Mouse (Mus musculus) T-cell, adult 2 months (primary cell): ENCODE measurements around the gene Tm7sf3.

Experiments
- DNase-seq: peaks from one replicate; pipeline ENCODE4 v3.0.0; 2022; ENCODE audit warnings: low spot score

Tm7sf3 gene

DNA sequence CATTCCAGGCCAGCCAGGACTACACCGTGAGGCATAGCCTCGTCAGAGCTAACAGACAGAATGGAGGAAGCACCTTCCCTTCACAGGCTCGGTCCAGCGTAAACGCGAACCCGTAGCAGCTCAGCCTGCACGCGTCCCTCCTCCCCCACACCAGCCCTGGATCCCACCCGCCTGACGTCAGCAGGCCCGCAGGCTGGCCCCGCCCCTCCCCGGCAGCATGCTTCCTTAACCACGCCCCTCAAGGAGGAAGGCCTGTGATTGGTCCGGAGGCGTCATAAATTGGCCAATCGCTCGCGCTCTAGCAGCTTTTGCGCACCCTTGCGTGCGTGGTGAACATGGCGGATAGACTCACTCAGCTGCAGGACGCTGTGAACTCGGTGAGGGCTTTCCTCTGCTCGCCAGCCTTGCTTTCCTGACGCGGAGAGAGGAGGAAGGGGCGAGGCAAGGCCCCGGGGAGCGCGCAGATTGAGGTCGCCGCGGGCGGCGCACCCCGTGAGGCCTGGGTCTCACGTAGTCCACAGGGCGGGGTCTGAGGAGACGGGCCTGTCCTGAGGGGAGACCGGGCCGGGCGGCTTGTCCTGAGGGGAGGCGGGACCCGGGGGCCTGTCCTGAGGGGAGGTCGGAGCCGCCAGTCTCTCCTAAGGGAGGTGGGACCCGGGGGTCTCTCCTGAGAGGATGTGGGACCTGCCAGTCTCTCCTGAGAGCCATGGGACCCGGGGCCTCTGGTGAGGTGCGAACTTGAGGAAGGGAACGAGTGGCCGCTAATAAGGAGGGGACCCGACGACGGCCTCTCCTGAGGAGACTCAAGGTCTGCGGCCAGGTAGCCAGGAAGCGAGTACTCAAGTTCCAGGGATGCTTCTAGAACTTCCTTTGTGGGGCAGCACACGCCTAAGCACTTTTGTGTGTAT is at the start of gene Tm7sf3, which contains the start of gene Med21:
Tm7sf3 (minus strand) TSS at position 549 of the 908 bp plus-strand sequence.
Med21 (plus strand) TSS at position 272 of the 908 bp plus-strand sequence.
- DNase-seq, result peak; percentile 99

DNA sequence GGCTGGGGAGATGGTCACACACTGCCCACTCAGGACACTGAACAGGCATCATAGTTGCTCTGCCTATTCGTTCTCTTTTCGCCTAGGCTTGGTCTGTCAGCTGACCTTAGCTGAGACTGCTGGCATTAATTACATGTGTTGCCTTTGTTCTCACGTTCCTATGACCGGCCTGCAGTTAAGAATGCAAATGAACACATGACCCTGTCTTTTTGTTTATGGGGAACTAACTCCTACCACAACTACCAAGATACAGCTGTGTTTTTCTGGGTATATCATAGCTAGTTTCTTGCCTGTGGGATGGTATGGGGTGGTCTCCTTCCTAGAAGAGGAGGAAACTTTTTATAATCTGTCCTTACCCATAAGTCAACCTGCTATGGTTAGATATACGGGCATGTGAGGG is 46.2 kb upstream of the Tm7sf3 start:
- no peak for DNase-seq

DNA sequence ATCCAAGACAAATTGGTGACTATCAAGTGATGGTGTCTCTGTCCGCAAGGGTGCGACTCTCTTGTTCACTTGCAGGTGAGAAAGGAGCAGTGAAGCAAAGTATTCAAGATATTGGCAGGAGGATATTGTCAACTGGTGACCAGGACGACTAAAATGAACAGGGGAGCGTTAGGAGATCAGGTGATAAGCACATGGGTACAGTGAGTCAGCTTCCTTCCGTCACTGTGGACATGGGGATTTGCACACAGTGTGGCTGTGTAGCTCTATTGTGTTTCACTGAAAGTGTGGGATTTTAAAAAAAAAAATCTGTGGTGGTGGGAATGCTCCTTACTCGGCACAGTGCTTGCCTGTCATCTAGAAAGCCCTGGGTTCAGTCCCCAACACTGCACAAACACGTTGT is 45.4 kb upstream of the Tm7sf3 start:
- DNase-seq, result no peak

DNA sequence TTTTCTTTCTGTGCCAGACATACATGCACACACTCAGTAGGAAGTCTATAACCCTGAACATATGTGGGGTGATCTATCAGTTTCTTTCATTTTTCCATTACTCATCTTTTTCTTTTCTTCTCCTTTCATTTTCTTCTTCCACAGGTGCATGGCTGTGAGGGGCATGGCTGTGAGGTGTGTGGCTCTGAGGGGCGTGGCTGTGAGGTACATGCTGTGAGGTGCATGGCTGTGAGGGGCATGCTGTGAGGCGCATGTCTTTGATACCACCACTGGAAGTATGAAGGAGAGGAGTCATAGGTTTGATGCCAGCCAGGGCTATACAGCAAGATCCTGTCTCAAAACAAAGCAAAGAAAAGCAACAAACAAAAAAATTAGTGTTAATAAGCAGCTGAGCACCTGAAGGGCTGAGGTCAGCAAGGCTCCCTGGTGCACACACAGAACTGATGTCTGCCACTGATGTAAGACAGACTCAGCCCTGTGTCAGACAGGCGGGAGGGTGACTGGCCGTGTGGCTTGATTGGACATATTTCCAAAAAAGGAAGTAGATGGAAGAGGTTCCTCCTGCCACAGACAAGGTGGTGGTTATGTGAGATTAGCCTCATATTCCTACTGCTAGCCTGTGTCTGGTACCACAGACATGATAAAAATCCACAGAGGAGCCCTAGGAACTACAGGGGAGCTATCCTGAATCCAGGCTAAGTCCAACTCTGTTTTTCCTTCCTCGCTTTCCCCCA is 44.0 kb upstream of the Tm7sf3 start:
- peak; percentile 3 for DNase-seq

DNA sequence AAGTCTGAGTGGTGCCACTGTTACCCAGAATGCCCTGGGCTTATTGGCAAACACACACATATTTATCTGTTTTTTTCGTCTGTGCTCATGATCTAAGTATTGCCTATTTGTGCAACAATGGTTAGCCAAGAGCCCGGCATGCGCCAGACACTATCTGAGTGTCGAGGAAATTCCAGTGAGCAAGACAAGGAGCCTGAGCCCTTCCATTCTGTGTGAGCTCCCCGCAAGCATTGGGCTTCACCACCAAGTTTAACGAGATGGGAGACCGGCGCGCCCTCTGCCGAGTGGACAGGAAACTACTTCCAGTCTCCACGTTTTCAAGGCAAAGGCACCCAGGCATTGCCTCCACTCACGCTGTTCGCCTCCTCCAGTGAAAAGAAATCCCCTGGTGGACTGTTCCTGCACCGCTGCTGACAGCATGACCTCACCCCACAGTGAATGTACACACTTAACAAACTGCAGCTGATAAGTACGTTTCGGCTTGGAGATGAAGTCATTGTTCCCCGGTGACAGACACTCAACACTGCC is 43.2 kb upstream of the Tm7sf3 start:
- peak; percentile 72 for DNase-seq

DNA sequence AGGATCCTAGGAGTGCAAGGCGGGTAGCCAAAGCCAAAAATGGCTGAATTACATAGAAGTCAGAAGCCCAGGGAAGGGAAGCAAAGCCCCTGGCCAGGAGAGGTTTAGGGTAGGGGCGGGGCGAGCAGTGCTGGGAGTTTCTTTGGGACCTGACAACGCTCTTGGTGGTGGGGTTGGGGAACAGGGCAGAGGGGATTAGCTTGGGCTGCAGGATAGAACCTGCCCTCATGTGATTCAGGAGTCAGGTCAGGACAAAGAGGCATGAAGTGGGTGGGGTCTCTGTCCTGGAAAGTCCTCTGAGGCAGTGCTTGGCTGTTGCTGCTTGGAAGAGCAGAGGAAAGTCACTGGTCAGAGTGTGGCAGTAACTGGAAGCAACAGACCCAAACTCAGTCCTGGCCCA is 41.3 kb upstream of the Tm7sf3 start:
- no peak for DNase-seq

DNA sequence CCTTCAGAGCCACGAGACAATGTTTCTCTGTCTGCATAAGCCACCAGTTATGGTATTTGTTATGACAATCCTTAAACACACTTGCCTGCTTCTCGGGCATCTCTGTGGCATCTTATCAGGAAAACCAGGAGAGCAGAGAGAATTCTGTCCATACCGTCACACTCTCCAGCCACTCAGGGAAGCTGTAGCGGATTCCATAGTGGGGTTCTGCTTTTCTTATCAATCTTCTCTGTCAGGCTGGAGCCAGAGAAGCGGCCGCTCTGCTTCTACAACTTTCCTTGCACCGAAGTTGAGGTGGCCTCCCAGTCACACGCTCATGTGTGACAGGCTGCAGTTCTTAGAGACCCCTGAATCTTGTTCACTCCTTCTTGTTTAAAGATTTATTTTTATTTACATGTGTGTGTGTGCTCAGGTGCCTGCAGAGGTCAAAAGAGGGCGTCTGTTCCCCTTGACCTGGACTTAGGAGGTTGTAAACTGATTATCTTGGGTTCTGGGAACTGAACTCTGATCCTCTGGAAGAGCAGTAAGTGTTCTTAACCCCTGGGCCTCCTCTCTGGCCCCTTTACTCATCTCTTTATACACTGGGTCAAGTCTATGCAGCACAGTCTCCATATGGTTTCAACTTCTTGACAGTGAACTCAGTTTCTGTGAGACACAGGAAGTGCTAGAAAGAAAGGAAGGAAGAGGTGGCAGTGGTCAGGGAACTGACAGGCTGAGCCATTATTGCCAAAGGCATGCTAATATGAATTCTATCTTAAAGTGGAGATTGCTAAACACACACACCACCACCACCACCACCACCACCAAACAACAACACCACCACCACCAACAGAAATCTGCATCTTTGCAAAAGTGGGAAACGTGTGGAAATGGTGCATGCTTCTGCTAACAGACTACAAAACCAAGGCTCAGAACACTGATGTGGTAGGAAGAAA is 35.8 kb upstream of the Tm7sf3 start:
- DNase-seq, result no peak

DNA sequence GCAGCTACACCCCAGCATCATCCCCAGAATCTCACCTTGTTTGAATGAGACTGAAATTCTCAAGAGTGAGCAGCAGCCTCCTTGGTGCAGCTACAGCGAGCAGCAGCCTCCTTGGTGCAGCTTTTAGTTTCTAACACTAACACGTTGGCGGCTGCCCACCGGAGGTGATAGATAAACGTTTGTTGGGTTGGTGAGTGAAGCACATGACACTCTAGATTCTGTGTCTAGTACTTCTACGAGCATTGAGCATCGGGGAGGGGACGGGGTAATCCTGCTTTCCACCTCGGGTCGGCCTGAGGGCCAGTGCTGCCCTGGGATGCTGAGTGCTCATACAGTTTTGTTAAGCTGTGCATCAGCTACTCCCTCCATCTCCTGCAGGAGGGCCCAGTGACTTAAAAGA is 34.3 kb upstream of the Tm7sf3 start:
- DNase-seq, result no peak

DNA sequence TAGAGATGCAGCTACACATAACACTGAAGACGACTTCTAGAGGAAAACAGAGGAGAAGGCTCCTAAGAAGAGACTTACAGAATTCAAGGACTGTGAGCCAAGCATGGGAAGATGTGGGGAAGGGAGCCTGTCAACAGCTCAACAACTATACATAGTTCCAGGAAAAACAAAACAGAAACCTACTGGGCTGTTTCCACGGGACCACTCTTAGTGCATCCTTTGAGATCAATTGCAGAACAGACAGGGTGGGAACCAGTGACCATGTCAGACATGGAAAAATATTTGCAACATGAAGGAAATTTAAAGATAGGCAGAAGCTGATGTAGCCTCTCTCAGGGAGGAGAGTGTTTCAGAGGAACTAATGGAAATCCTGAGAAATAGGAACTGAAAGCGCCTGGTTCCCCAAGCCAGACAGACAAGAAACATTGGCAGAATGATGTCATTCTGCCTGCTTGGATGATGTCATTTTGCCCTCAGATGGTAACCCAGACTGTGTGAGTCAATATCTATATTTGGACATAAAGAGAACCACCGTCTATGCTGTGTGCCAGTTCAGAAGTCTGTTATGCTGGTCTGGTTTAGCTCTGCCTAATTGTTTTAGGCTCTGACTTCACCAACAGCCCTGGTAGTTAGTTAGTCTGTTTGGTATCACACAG is 32.4 kb upstream of the Tm7sf3 start:
- DNase-seq, result no peak

DNA sequence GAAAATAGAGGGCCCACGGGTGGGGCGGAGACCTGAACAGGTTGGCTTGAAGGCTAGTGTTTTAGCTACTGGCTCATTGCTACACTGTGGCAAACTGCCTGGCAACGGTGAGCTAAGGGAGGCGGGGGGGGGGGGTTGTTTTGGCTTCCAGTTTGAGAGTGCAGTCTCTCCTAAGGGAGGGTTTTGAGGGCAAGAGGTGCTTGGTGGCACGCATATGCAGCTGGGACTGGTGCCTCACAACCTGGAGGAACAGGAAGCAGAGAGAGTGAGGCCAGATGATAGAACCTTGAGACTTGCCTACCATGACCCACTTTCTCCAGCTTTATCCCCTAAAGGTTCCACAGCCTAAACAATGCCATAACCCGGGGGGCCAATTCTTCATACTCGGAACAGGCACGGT is 31.8 kb upstream of the Tm7sf3 start:
- DNase-seq, result no peak

DNA sequence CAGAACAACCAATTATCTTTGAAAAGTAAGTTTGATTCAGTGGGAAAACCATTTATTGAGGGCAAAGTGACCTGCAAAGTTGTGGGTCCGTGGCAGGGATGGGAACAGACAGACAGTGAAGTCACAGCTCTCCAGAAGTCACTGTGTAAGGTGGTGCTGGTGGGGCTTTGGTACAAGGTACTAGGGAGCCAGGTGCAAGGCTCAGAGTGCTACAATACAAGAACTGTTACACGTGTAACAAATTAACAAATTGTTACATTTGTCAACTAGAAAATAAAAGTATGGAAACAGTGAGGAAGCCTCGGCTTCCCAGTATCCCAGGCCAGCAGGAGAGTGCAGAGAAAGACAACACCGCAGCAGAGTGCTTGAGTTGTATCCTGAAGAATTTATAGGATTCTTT is 31.1 kb upstream of the Tm7sf3 start:
- no peak for DNase-seq

DNA sequence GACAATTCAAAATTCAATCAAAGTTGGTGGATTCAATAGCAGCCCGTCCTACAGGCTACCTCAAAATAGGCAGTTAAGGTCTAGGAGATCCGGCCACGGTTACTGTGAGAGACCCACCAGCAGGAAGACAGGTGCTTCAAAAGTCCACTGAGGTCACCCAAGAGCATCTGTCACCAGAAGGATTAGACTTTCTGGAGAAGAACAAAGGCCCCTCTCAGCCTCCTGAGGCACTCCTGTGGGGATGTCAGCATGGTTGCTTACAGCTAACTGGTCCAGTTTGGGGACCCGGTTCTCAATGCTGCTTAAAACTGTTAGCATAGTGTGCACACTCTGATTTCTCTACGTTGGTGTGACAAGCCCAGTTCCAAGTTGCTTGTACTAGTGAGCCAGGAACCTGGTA is 29.5 kb upstream of the Tm7sf3 start:
- DNase-seq, result no peak

DNA sequence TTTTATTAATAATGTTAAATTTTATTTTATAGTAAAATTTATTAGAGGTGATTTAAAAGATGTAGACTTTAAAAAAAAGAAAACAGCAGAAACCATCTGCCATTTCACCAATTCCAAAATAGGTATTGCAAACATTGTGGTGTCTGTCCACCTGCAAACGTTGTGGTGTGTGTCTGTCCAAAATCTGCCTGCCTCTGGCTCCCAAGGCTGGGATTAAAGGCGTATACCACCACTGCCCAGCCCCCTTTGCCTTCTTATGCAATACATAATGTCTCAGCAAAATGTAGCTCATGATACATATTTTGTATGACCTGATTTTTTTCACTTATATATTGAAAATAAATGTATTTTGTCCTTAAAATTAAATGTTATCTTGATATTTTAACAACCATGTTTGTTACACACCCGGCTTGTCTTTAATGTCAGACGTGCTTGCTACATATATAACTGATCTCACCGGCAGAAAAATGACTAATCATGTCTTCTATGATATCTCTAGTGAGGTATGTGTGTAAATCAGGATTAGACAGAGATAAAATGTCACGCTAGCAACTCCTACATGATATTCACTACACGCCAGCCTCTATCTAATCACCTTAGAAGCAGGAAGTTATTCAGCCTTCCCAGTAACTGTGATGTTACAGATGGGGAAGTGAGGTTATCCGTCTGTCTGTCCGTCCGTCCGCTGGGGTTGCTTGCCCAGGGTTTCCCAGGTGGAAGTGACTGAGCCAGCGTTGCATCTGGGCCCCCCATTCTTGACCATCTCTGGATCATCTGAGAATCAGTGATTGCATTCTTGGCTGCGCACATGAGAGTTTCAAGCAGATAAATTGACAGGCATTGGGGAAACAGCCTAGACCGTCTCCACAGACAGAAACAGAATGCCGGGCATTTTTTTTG is 28.6 kb upstream of the Tm7sf3 start:
- no peak for DNase-seq

DNA sequence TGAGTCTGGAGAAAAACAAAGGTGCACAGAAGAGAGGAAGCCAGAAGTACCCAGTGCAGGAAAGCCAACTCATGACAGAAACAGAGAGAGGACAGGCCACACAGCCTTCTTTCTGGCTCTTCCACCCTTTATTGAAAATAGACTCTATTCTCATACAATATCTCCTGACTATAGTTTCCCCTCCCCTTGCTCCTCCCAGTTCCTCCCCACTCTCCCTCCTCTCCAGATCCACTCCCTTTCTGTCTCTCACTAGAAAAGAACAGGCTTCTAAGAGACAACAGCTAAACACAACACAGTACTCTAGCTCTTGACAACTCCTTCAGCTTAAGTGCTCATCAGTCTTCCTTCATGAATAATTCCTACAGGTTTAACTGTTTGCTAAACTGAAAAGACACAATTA is 26.0 kb upstream of the Tm7sf3 start:
- DNase-seq, result no peak

DNA sequence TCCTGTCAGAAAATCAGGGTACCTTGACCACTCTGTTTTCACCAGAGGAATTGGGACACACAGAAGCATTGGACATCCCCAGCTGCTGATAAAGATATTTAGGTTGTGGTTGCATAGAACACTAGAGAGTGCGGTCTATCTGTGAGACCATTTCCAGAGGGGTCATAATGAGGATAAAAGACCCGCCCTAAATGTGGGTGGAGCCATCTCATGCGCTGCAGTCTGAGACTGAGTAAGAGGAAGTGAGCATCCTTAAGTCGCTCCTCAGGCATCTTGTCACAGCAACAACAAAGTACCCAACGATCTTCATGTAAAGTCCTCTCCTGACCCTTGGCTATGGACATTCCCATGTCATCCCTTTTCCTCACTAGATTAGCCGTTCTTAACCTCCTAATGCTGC is 24.2 kb upstream of the Tm7sf3 start:
- DNase-seq, result no peak

DNA sequence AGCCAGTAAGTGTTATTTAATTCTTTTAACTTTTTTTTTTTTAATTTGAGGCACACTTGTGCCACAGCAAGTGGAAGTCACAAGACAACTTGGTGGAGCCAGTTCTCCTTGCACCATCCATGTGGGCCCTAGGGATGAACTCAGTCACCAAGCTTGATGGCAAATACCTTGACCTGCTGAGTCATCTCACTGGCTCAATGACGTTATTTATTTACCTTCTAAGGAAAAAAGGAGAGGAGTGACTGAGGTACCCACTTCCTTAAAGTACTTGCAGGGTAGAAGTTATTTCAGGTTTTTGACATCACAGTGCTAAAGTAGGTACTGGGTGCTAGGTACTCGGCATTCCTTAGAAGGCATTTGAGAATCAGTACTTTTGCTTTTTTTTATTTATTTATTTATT is 22.8 kb upstream of the Tm7sf3 start:
- DNase-seq, result no peak

DNA sequence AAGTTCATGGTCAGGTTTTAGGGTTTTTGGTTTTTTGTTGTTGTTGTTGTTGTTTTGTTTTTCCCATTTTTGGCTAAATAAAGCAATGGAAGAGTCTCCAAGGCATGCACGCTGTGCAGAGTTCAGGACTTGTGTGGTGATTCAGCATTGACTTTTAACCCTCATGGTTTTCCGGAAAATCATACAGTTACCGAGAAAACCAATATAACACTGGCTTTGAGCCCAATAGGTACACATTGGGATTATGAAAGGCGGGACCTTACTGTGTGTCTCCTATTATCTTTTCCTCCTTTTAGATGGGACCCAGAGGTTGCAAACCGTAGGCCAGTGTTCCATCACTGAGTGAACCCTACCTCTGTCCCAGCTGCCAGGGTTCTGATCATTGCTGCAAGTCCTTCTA is 22.3 kb upstream of the Tm7sf3 start:
- DNase-seq, result no peak

DNA sequence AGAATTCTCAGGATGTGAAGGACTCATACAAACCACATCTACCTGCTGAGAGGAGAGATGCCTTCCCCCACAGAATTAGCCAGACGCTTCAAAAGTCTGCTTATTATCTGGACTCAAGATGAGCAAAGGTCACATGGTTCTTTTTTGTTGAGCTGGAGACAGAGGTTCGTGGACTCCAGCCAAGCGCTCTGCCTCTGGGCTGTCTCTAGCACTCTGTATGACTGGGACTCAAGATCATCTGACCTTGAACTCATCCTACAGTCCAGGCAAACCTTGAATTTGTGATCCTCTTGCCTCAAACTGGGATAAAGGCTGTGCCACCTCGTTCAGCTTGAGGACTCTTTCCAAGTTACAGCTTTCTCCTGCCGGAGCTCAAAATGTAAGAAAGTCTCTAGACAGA is 21.5 kb upstream of the Tm7sf3 start:
- DNase-seq, result no peak

DNA sequence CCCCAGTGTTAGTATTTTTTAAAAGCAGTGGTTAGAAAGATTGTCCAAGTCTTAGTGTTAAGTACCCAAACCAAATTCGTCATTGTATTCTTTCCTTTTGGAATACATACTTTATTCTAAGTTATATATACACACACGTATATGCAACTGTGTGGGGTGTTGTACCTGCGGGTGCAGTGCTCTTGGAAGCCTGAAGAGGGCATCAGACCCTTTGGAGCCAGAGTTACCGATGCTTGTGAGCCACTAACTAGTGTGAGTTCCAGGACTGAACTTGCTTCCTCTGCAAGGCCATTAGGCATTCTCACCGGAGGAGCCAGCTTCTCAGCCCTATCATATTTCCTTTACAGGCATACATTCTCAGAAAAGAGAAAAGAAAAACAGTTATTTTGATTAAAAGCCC is 20.1 kb upstream of the Tm7sf3 start:
- peak; percentile 26 for DNase-seq

DNA sequence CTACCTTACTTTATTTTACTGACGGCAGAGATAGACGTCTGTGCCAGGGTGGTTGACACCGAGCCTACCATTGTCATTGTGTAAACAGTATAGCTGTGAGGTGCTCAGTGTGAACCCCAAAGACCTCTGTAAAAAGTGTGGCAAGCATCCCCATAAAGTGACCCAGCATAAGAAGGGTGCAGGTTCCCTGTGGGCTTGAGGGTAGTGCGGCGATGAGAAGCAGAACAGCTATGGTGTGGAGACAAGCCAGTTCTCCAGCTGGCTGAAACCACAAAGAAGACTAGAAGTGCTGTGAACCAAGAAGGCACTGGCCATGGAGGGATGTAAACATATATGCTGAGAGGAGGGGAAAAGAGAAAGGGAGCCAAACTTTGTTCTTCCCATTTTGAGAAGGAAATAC is 19.0 kb upstream of the Tm7sf3 start:
- no peak for DNase-seq
